In genomic region chrX:142304592-142304991, GRCm38 (mm10) we compare ENCODE assay signal across 22 mouse cellular contexts. TPM values are rescaled to one million over a fixed set of nuclear protein-coding genes. Genes with fewer than 3 reads are reported as not detected.
DNase-seq lines count a peak whose midpoint lies in the region; ATAC-seq lines count a peak whose summit lies in the region.
"Had no signal": no experiment of that assay in that cellular context is flagged by ENCODE, and none has a peak within 500 bp of the region (broad histone marks: within the 10 kb centered on the region; RNA-seq: fewer than 3 reads in every experiment).

No protein-coding gene starts in this region.

- H3K36me3 ChIP-seq in hindbrain, embryonic 13.5 days, result no peaks in the 10 kb centered on the region
- H3K36me3 ChIP-seq in hindbrain, embryonic 12.5 days, result no peaks in the 10 kb centered on the region
- no peaks in the 10 kb centered on the region for H3K36me3 ChIP-seq in midbrain, embryonic 13.5 days
- no peaks in the 10 kb centered on the region for H3K36me3 ChIP-seq in midbrain, embryonic 14.5 days (ENCODE audit: control insufficient read depth, insufficient read depth, low read length)
- H3K36me3 ChIP-seq in intestine, embryonic 14.5 days (ENCODE audit: control insufficient read depth, insufficient read depth, low read length), result no peaks in the 10 kb centered on the region
- no peaks in the 10 kb centered on the region for H3K36me3 ChIP-seq in intestine, embryonic 16.5 days (ENCODE audit: control insufficient read depth, insufficient read depth, low read length)
- H3K36me3 ChIP-seq: hindbrain, embryonic 15.5 days; limb, embryonic 13.5 days; liver, embryonic 12.5 days had no signal

- H3K4me3 ChIP-seq in hindbrain, embryonic 13.5 days, result no peak overlapping the region
- no peak overlapping the region for H3K4me3 ChIP-seq in hindbrain, embryonic 12.5 days
- no peak overlapping the region for H3K4me3 ChIP-seq in midbrain, embryonic 13.5 days (replicated peaks)
- no peak overlapping the region for H3K4me3 ChIP-seq in midbrain, embryonic 14.5 days (replicated peaks; ENCODE audit: low read depth, low read length)
- H3K4me3 ChIP-seq in intestine, embryonic 14.5 days (ENCODE audit: low read depth, low read length), result no peak overlapping the region
- no peak overlapping the region for H3K4me3 ChIP-seq in intestine, embryonic 16.5 days (ENCODE audit: low read length)
- H3K4me3 ChIP-seq: hindbrain, embryonic 15.5 days; liver, embryonic 12.5 days; megakaryocyte, embryonic 14.5 days had no signal

- no peak overlapping the region for H3K9ac ChIP-seq in hindbrain, embryonic 13.5 days
- H3K9ac ChIP-seq in hindbrain, embryonic 12.5 days, result no peak overlapping the region
- no peak overlapping the region for H3K9ac ChIP-seq in midbrain, embryonic 13.5 days (replicated peaks)
- H3K9ac ChIP-seq in midbrain, embryonic 14.5 days (replicated peaks; ENCODE audit: low read length), result no peak overlapping the region
- no peak overlapping the region for H3K9ac ChIP-seq in intestine, embryonic 14.5 days (ENCODE audit: low read length)
- no peak overlapping the region for H3K9ac ChIP-seq in intestine, embryonic 16.5 days (ENCODE audit: low read depth, low read length)
- H3K9ac ChIP-seq: hindbrain, embryonic 15.5 days; limb, embryonic 13.5 days; liver, embryonic 12.5 days; liver, postnatal 0 days had no signal

- no peak overlapping the region for H3K4me2 ChIP-seq in hindbrain, embryonic 13.5 days
- H3K4me2 ChIP-seq in hindbrain, embryonic 12.5 days (replicated peaks), result no peak overlapping the region
- H3K4me2 ChIP-seq in midbrain, embryonic 13.5 days (replicated peaks), result no peak overlapping the region
- no peak overlapping the region for H3K4me2 ChIP-seq in midbrain, embryonic 14.5 days (ENCODE audit: low read length)
- H3K4me2 ChIP-seq in intestine, embryonic 14.5 days (ENCODE audit: low read length), result peak overlapping the region; percentile 50; the same call in 1 of the 2 replicates
- no peak overlapping the region for H3K4me2 ChIP-seq in intestine, embryonic 16.5 days (ENCODE audit: low read depth, low read length)

- ATAC-seq in hindbrain, embryonic 13.5 days (ENCODE audit: low FRiP score), result no peak
- no peak for ATAC-seq in hindbrain, embryonic 12.5 days (ENCODE audit: low FRiP score)
- ATAC-seq in midbrain, embryonic 13.5 days, result peak; percentile 3; the same call in 1 of the 2 replicates
- no peak for ATAC-seq in midbrain, embryonic 14.5 days (ENCODE audit: low FRiP score, low TSS enrichment)
- ATAC-seq in intestine, embryonic 14.5 days (replicated peaks; ENCODE audit: low FRiP score, low TSS enrichment, low read depth), result peak; percentile 78
- ATAC-seq in intestine, embryonic 16.5 days, result peak; percentile 82
- ATAC-seq: liver, embryonic 12.5 days; liver, postnatal 0 days had no signal

- H3K9me3 ChIP-seq in hindbrain, embryonic 13.5 days, result no peaks in the 10 kb centered on the region
- H3K9me3 ChIP-seq in hindbrain, embryonic 12.5 days (replicated peaks), result no peaks in the 10 kb centered on the region
- no peaks in the 10 kb centered on the region for H3K9me3 ChIP-seq in midbrain, embryonic 13.5 days
- no peaks in the 10 kb centered on the region for H3K9me3 ChIP-seq in midbrain, embryonic 14.5 days (ENCODE audit: control insufficient read depth, low read length)
- no peaks in the 10 kb centered on the region for H3K9me3 ChIP-seq in intestine, embryonic 14.5 days (ENCODE audit: control insufficient read depth, low read length)
- H3K9me3 ChIP-seq in intestine, embryonic 16.5 days (ENCODE audit: control insufficient read depth, low read length), result no peaks in the 10 kb centered on the region
- H3K9me3 ChIP-seq: hindbrain, embryonic 15.5 days; limb, embryonic 13.5 days; liver, embryonic 12.5 days had no signal

- peaks cover 8% of the 10 kb centered on the region; the same call in 1 of the 2 replicates for H3K4me1 ChIP-seq in hindbrain, embryonic 13.5 days (replicated peaks)
- peaks cover 6% of the 10 kb centered on the region; the same call in 1 of the 2 replicates for H3K4me1 ChIP-seq in hindbrain, embryonic 12.5 days
- peaks cover 12% of the 10 kb centered on the region; the same call in 1 of the 2 replicates for H3K4me1 ChIP-seq in midbrain, embryonic 13.5 days (replicated peaks)
- 0 out of 2 replicates have a peak, but pooled peaks cover 2% of the 10 kb centered on the region for H3K4me1 ChIP-seq in midbrain, embryonic 14.5 days (ENCODE audit: control insufficient read depth, insufficient read depth, low read length)
- H3K4me1 ChIP-seq in intestine, embryonic 14.5 days (replicated peaks; ENCODE audit: control insufficient read depth, insufficient read depth, low read length), result no peaks in the 10 kb centered on the region; the same call in 1 of the 2 replicates
- H3K4me1 ChIP-seq in intestine, embryonic 16.5 days (ENCODE audit: control insufficient read depth, insufficient read depth, low read length), result peaks cover 11% of the 10 kb centered on the region
- H3K4me1 ChIP-seq: liver, embryonic 12.5 days; megakaryocyte, embryonic 14.5 days had no signal

- no peak for DNase-seq in midbrain, embryonic 14.5 days
- DNase-seq in intestine, embryonic 14.5 days (ENCODE audit: low spot score), result no peak
- DNase-seq in lung, postnatal 36 days, result no peak
- DNase-seq: adrenal gland, postnatal 36 days; B cell, adult 2 months; gastrocnemius, postnatal 25 days; heart, adult 11 months; heart, postnatal 10 days; kidney, adult 11 months; kidney, postnatal 25 days; liver, postnatal 0 days; lung, postnatal 4 days; thymus, adult 18-20 months; thymus, postnatal 25 days had no signal

- H3K27me3 ChIP-seq in hindbrain, embryonic 13.5 days, result peaks cover 31% of the 10 kb centered on the region; the same call in 1 of the 2 replicates
- H3K27me3 ChIP-seq in hindbrain, embryonic 12.5 days, result peaks cover 25% of the 10 kb centered on the region
- H3K27me3 ChIP-seq in midbrain, embryonic 13.5 days, result peaks cover 55% of the 10 kb centered on the region
- H3K27me3 ChIP-seq in midbrain, embryonic 14.5 days (ENCODE audit: control insufficient read depth, insufficient read depth, low read length), result peaks cover 4% of the 10 kb centered on the region; the same call in 1 of the 2 replicates
- H3K27me3 ChIP-seq in intestine, embryonic 14.5 days (replicated peaks; ENCODE audit: control insufficient read depth, insufficient read depth, low read length), result peaks cover 9% of the 10 kb centered on the region
- no peaks in the 10 kb centered on the region for H3K27me3 ChIP-seq in intestine, embryonic 16.5 days (replicated peaks; ENCODE audit: control insufficient read depth, insufficient read depth, low read length)

- H3K27ac ChIP-seq in hindbrain, embryonic 13.5 days, result 0 out of 2 replicates have a peak overlapping the region, but pooled peaks have one; percentile 18
- H3K27ac ChIP-seq in hindbrain, embryonic 12.5 days, result no peak overlapping the region
- H3K27ac ChIP-seq in midbrain, embryonic 13.5 days, result no peak overlapping the region
- no peak overlapping the region for H3K27ac ChIP-seq in midbrain, embryonic 14.5 days (replicated peaks; ENCODE audit: low read depth, low read length)
- no peak overlapping the region for H3K27ac ChIP-seq in intestine, embryonic 14.5 days (ENCODE audit: low read depth)
- H3K27ac ChIP-seq in intestine, embryonic 16.5 days (ENCODE audit: low read length), result no peak overlapping the region; the same call in 1 of the 2 replicates
- H3K27ac ChIP-seq: limb, embryonic 13.5 days; liver, embryonic 12.5 days had no signal

RNA-seq across cellular contexts. Expression of gene Kcne1l, which starts 1.5 kb away (rescaled TPM):
- polyA plus RNA-seq in hindbrain, embryonic 13.5 days (2015; fragmentation: Nextera tagmentation; extraction: Ambion mirVana), result 30.5 and 33.9 TPM in 2 replicates
- 26.2 and 30.2 TPM in 2 replicates for polyA plus RNA-seq in hindbrain, embryonic 12.5 days (2016; fragmentation: Nextera tagmentation; extraction: Ambion mirVana)
- 21.9 and 22.5 TPM in 2 replicates for polyA plus RNA-seq in midbrain, embryonic 13.5 days (2015; fragmentation: Nextera tagmentation; extraction: Ambion mirVana)
- 23.9 and 26.6 TPM in 2 replicates for polyA plus RNA-seq in midbrain, embryonic 14.5 days (2014; fragmentation: Nextera tagmentation; extraction: Ambion mirVana)
- 47.4 and 56.4 TPM in 2 replicates for polyA plus RNA-seq in intestine, embryonic 14.5 days (2014; fragmentation: Nextera tagmentation; extraction: Ambion mirVana)
- polyA plus RNA-seq in intestine, embryonic 16.5 days (2015; fragmentation: Nextera tagmentation; extraction: Ambion mirVana), result 31.2 and 34.8 TPM in 2 replicates

Comparison
In these comparisons a context has a peak if more than half of its experiments do, and no peak if none do; other contexts are left out.
1. ATAC-seq: peak in midbrain, embryonic 13.5 days (single experiment), intestine, embryonic 14.5 days (single experiment) and intestine, embryonic 16.5 days (single experiment); none in hindbrain, embryonic 13.5 days (single experiment), hindbrain, embryonic 12.5 days (single experiment) and midbrain, embryonic 14.5 days (single experiment).